Mouse (Mus musculus) MEL (cell line): Measurements from ENCODE around the gene Pmpcb. TPM values are rescaled to one million over a fixed set of nuclear protein-coding genes. Genes with fewer than 3 reads are reported as not detected.

ENCODE experiments used
- DNase-seq: peaks from one replicate; pipeline ENCODE4 v3.0.0; 2011; ENCODE audit warnings: low read depth, low spot score
- H3K27ac ChIP-seq: 2 replicates; pipeline ENCODE4 v1.5.1; 2012; ENCODE audit warnings: low read depth, mild to moderate bottlenecking, control low read depth, low read length, moderate library complexity; ENCODE audit not compliant: control insufficient read depth
- H3K27me3 ChIP-seq, 2 experiments: fragments of 150-350 bp in 1 of 2; sonication (generic) in 1 of 2; 2 replicates each; pipeline ENCODE4 v1.6.1; 2012; ENCODE audit warnings: low read length in 2 of 2, mild to moderate bottlenecking in 2 of 2, improper control_type of control experiment in 1 of 2, moderate library complexity in 1 of 2; ENCODE audit not compliant: insufficient read depth in 2 of 2, control insufficient read depth in 1 of 2
- H3K36me3 ChIP-seq, 2 experiments: 2 replicates each; pipeline ENCODE4 v1.6.1; 2012 to 2014; ENCODE audit warnings: low read length in 2 of 2, improper control_type of control experiment in 1 of 2, inconsistent platforms in 1 of 2, mild to moderate bottlenecking in 1 of 2; ENCODE audit not compliant: insufficient read depth in 2 of 2, control insufficient read depth in 1 of 2
- H3K4me1 ChIP-seq, 2 experiments: fragments of 150-350 bp in 1 of 2; sonication (generic) in 1 of 2; 2 replicates each; pipeline ENCODE4 v1.6.1; 2012; ENCODE audit warnings: low read length in 2 of 2, improper control_type of control experiment in 1 of 2, mild to moderate bottlenecking in 1 of 2; ENCODE audit not compliant: insufficient read depth in 2 of 2, control insufficient read depth in 1 of 2
- H3K4me3 ChIP-seq, 2 experiments: fragments of 150-350 bp in 1 of 2; sonication (generic) in 1 of 2; 2 replicates each; pipeline ENCODE4 v1.5.1; 2012; ENCODE audit warnings: low read depth in 2 of 2, low read length in 2 of 2, mild to moderate bottlenecking in 2 of 2, moderate library complexity in 2 of 2, control low read depth in 1 of 2, improper control_type of control experiment in 1 of 2; ENCODE audit not compliant: control insufficient read depth in 1 of 2, insufficient read depth in 1 of 2
- H3K79me2 ChIP-seq: 2 replicates; pipeline ENCODE4 v1.6.1; 2012; ENCODE audit warnings: mild to moderate bottlenecking, low read length, moderate library complexity; ENCODE audit not compliant: control insufficient read depth, poor library complexity, insufficient read depth
- H3K9ac ChIP-seq: 2 replicates; pipeline ENCODE4 v1.6.1; 2012; ENCODE audit warnings: low read depth, mild to moderate bottlenecking, control low read depth, low read length, moderate library complexity; ENCODE audit not compliant: control insufficient read depth, poor library complexity, severe bottlenecking
- H3K9me3 ChIP-seq: fragments of 150-350 bp; sonication (generic); replicated peaks from 2 replicates; pipeline ENCODE4 v1.6.1; 2012; ENCODE audit warnings: mild to moderate bottlenecking, low read length, improper control_type of control experiment, moderate library complexity; ENCODE audit not compliant: insufficient read depth
- BHLHE40 ChIP-seq: IDR thresholded peaks from 2 replicates; pipeline ENCODE4 v1.6.1; 2012; ENCODE audit warnings: low read depth, mild to moderate bottlenecking, inconsistent platforms, low read length, improper control_type of control experiment, borderline replicate concordance
- CHD1 ChIP-seq: IDR thresholded peaks from 2 replicates; pipeline ENCODE4 v1.6.1; 2012; ENCODE audit warnings: low read depth, mild to moderate bottlenecking, inconsistent platforms, low read length, improper control_type of control experiment
- EP300 ChIP-seq, 2 experiments: IDR thresholded peaks; 2 replicates each; pipeline ENCODE4 v1.6.1; 2011; ENCODE audit warnings: improper control_type of control experiment in 2 of 2, low read length in 2 of 2, low read depth in 1 of 2, mild to moderate bottlenecking in 1 of 2
- ETS1 ChIP-seq: IDR thresholded peaks from 2 replicates; pipeline ENCODE4 v1.6.1; 2012; ENCODE audit warnings: low read depth, mild to moderate bottlenecking, inconsistent platforms, low read length, improper control_type of control experiment, moderate library complexity
- GABPA ChIP-seq: IDR thresholded peaks from 2 replicates; pipeline ENCODE4 v1.6.1; 2012; ENCODE audit warnings: low read depth, mild to moderate bottlenecking, inconsistent platforms, low read length, improper control_type of control experiment, moderate library complexity
- GATA1 ChIP-seq: IDR thresholded peaks from 2 replicates; pipeline ENCODE4 v1.6.1; 2011; ENCODE audit warnings: low read depth, low read length, improper control_type of control experiment
- KAT2A ChIP-seq: conservative IDR thresholded peaks from 2 replicates; pipeline ENCODE4 v1.6.1; 2012; ENCODE audit warnings: low read depth, low read length, improper control_type of control experiment, inconsistent platforms
- MAFK ChIP-seq: IDR thresholded peaks from 2 replicates; pipeline ENCODE4 v1.6.1; 2011; ENCODE audit warnings: low read depth, mild to moderate bottlenecking, low read length, improper control_type of control experiment, borderline replicate concordance
- MAX ChIP-seq: IDR thresholded peaks from 2 replicates; pipeline ENCODE4 v1.6.1; 2011; ENCODE audit warnings: low read length, improper control_type of control experiment
- MAZ ChIP-seq: IDR thresholded peaks from 2 replicates; pipeline ENCODE4 v1.6.1; 2012; ENCODE audit warnings: low read depth, mild to moderate bottlenecking, inconsistent platforms, low read length, improper control_type of control experiment
- MXI1 ChIP-seq: IDR thresholded peaks from 2 replicates; pipeline ENCODE4 v1.6.1; 2011; ENCODE audit warnings: mild to moderate bottlenecking, low read depth, low read length, improper control_type of control experiment
- MYC ChIP-seq: IDR thresholded peaks from 2 replicates; pipeline ENCODE4 v1.6.1; 2011; ENCODE audit warnings: low read depth, mild to moderate bottlenecking, low read length, improper control_type of control experiment, moderate library complexity
- NRF1 ChIP-seq: IDR thresholded peaks from 2 replicates; pipeline ENCODE4 v1.6.1; 2014; ENCODE audit warnings: low read depth, mild to moderate bottlenecking, inconsistent platforms, low read length, improper control_type of control experiment, moderate library complexity; ENCODE audit not compliant: poor library complexity, insufficient read depth, severe bottlenecking
- POLR2A ChIP-seq, 2 experiments: IDR thresholded peaks; 2 replicates each; pipeline ENCODE4 v1.6.1; 2011 to 2012; ENCODE audit warnings: low read length in 2 of 2, mild to moderate bottlenecking in 2 of 2, control low read depth in 1 of 2, improper control_type of control experiment in 1 of 2, low read depth in 1 of 2, moderate library complexity in 1 of 2; ENCODE audit not compliant: control insufficient read depth in 1 of 2, insufficient read depth in 1 of 2, poor library complexity in 1 of 2
- POLR2AphosphoS2 ChIP-seq: IDR thresholded peaks from 2 replicates; pipeline ENCODE4 v1.6.1; 2011; ENCODE audit warnings: low read length, improper control_type of control experiment
- RAD21 ChIP-seq: IDR thresholded peaks from 2 replicates; pipeline ENCODE4 v1.6.1; 2011; ENCODE audit warnings: mild to moderate bottlenecking, low read depth, low read length, improper control_type of control experiment
- SIN3A ChIP-seq: IDR thresholded peaks from 2 replicates; pipeline ENCODE4 v1.6.1; 2012; ENCODE audit warnings: low read length, improper control_type of control experiment, inconsistent platforms
- SMC3 ChIP-seq: IDR thresholded peaks from 2 replicates; pipeline ENCODE4 v1.6.1; 2011; ENCODE audit warnings: low read depth, low read length, improper control_type of control experiment
- TAL1 ChIP-seq: IDR thresholded peaks from 2 replicates; pipeline ENCODE4 v1.6.1; 2012; ENCODE audit warnings: mild to moderate bottlenecking, inconsistent platforms, low read length, moderate library complexity, mixed read lengths
- TCF12 ChIP-seq: IDR thresholded peaks from 2 replicates; pipeline ENCODE4 v1.6.1; 2014; ENCODE audit warnings: low read depth, mild to moderate bottlenecking, inconsistent platforms, low read length, improper control_type of control experiment, moderate library complexity
- UBTF ChIP-seq: IDR thresholded peaks from 2 replicates; pipeline ENCODE4 v1.6.1; 2012; ENCODE audit warnings: low read depth, mild to moderate bottlenecking, inconsistent platforms, low read length, improper control_type of control experiment, moderate library complexity, borderline replicate concordance; ENCODE audit not compliant: insufficient read depth
- USF1 ChIP-seq: IDR thresholded peaks from 2 replicates; pipeline ENCODE4 v1.6.1; 2014; ENCODE audit warnings: low read depth, mild to moderate bottlenecking, inconsistent platforms, low read length, improper control_type of control experiment, moderate library complexity
- USF2 ChIP-seq, 2 experiments: IDR thresholded peaks; 2 replicates each; pipeline ENCODE4 v1.6.1; 2011 to 2012; ENCODE audit warnings: improper control_type of control experiment in 2 of 2, low read length in 2 of 2, borderline replicate concordance in 1 of 2, inconsistent platforms in 1 of 2, low read depth in 1 of 2, mild to moderate bottlenecking in 1 of 2; ENCODE audit not compliant: insufficient read depth in 1 of 2
- ZKSCAN1 ChIP-seq: IDR thresholded peaks from 2 replicates; pipeline ENCODE4 v1.6.1; 2012; ENCODE audit warnings: low read depth, mild to moderate bottlenecking, inconsistent platforms, low read length, improper control_type of control experiment, moderate library complexity
- ZNF384 ChIP-seq: IDR thresholded peaks from 2 replicates; pipeline ENCODE4 v1.6.1; 2012; ENCODE audit warnings: low read depth, mild to moderate bottlenecking, inconsistent platforms, low read length, improper control_type of control experiment
- polyA plus RNA-seq, 2 experiments: library from polyadenylated mRNA; stranded (reverse) in 1 of 2; unstranded in 1 of 2; fragments of >175 nt in 1 of 2; fragments of >200 nt in 1 of 2; gene quantifications; 2 replicates each; pipeline versions ENCODE4 v1.2.1 to v1.2.4; 2012; ENCODE audit warnings: low replicate concordance in 2 of 2, low read depth in 1 of 2; ENCODE audit not compliant: insufficient read length in 2 of 2, insufficient read depth in 1 of 2, missing spikeins in 1 of 2
- total RNA-seq: library from RNA; depleted of rRNA; stranded (reverse); fragments of 300-350 nt; gene quantifications from 2 replicates; pipeline ENCODE4 v1.2.3, GENCODE M21; 2012

Gene Pmpcb
- total and polyA plus RNA-seq, 3 experiments: 162 to 265 (median 172) TPM

DNA sequence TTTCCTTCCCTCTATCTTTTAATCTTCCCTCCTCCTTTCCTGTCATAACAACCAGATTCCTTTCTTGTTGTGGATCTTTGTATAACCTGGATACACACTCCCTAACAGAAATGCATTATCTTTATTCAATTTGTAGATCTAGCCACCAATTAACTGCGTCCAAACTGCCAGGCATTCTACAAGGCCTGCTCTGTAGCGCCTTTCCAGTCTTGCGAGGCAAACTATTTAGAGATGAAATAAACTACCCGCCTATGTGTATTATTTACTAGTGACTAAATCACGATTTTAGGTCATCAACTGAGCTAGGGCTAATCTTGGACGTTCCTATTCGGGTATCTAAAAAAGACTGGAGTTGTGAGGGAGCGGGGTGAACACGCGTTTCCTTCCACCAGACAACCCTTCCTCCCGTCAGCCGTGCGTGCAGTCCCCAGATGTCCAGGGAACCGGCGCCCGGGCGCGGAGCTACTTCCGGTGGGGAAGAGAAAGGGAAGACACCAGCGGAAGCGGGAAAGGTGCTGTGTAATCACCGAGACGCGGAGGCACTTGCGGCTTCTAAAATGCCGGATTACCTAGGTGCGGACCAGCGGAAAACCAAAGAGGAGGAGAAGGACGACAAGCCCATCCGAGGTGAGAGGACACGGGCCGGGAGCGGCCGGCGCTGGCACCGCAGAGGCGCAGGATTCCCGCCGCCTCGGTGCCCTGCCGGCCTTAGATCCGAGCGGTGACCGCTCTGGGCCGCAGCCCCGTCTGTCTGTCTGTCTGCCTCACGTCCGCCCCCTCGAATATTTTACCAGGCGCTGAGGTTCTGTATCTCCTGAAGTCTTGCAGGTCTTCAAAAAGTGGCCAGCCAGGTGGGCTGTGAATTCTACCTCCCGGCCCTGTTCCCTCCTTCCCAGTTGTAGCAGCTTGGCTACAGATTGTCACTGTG is 49.6 kb downstream of the Pmpcb start (continued):
- TF ChIP-seq ZKSCAN1: no peak
- TF ChIP-seq SMC3: no peak
- TF ChIP-seq CHD1: peak; percentile 98
- peak; percentile 81 to 94 for TF ChIP-seq POLR2A (IDR thresholded peaks at IDR 0.05; ENCODE audit: control insufficient read depth in 1 of 2, insufficient read depth in 1 of 2, low read depth in 1 of 2, low read length in 2 of 2, poor library complexity in 1 of 2)
- TF ChIP-seq NRF1: no peak
- TF ChIP-seq MAZ: no peak
- TF ChIP-seq ZNF384: 0 out of 2 replicates have a peak, but pooled peaks have one; percentile 24
- TF ChIP-seq USF1: no peak
- no peak; the same call in 1 of the 2 replicates for TF ChIP-seq ETS1
- TF ChIP-seq TAL1: no peak
- TF ChIP-seq KAT2A: no peak; the same call in 1 of the 2 replicates
- TF ChIP-seq RAD21: no peak
- TF ChIP-seq GABPA: no peak
- TF ChIP-seq MYC: peak; percentile 91
- peak; percentile 91 for TF ChIP-seq MAX
- TF ChIP-seq USF2 (IDR thresholded peaks at IDR 0.05; ENCODE audit: borderline replicate concordance in 1 of 2, insufficient read depth in 1 of 2, low read depth in 1 of 2, low read length in 2 of 2): no peak

GRCm38 (mm10) chr5:21787186-21788105 is 50.5 kb downstream of the Pmpcb start:
- H3K79me2 ChIP-seq: peaks cover 75% of the 10 kb centered on the region
- no peaks in the 10 kb centered on the region for H3K27me3 ChIP-seq
- H3K4me1 ChIP-seq: peaks cover 7 to 34% of the 10 kb centered on the region in 2 experiments
- H3K9ac ChIP-seq: peak overlapping the region; percentile 91
- H3K9me3 ChIP-seq: no peaks in the 10 kb centered on the region
- peaks cover 13 to 48% of the 10 kb centered on the region in 2 experiments for H3K36me3 ChIP-seq
- H3K4me3 ChIP-seq: peak overlapping the region; percentile 83 to 95
- H3K27ac ChIP-seq: peak overlapping the region; percentile 94
- DNase-seq: peak; percentile 55
- TF ChIP-seq CHD1 (peak; percentile 93; the same call in 1 of the 2 replicates), POLR2AphosphoS2 (peak; percentile 61; the same call in 1 of the 2 replicates), MYC (peak; percentile 82), ETS1 (0 out of 2 replicates have a peak, but pooled peaks have one; percentile 10), MAX (peak; percentile 70), USF1 (peak; percentile 77), TCF12 (no peak), GATA1 (peak; percentile 38), NRF1 (no peak), BHLHE40 (peak; percentile 28; the same call in 1 of the 2 replicates), MAFK (no peak), ZNF384 (0 out of 2 replicates have a peak, but pooled peaks have one; percentile 33), SIN3A (peak; percentile 78; the same call in 1 of the 2 replicates), EP300 (IDR thresholded peaks at IDR 0.05; ENCODE audit: low read depth in 1 of 2, low read length in 2 of 2) (peak in 1 of 2 experiments; percentile 32; a peak in 2 of 4 replicates), UBTF (0 out of 2 replicates have a peak, but pooled peaks have one; percentile 46), MXI1 (peak; percentile 92)
- TF ChIP-seq, all 39 proteins: peak for 13
